Mouse (Mus musculus) megakaryocyte progenitor cell, adult 5-6 weeks (primary cell): ENCODE results near the gene Irf2bp2. TPM values are rescaled to one million over a fixed set of nuclear protein-coding genes. Genes with fewer than 3 reads are reported as not detected.
A peak's percentile ranks its signal among the peaks of the same experiment; 100 is the strongest.

ENCODE experiments used
- ATAC-seq: replicated peaks from 2 replicates; pipeline ENCODE4 v1.8.0; 2016; ENCODE audit warnings: mild to moderate bottlenecking, moderate TSS enrichment, inconsistent platforms; ENCODE audit not compliant: poor library complexity
- total RNA-seq, 2 experiments: library from RNA; stranded (forward) in 1 of 2; stranded (reverse) in 1 of 2; fragments of 157-497, 149-512 nt in 1 of 2; fragments of 200-1000 nt in 1 of 2; gene quantifications; 2 replicates each; pipeline versions ENCODE4 v1.2.3 to v1.2.4; 2015 to 2017

Gene Irf2bp2
- total RNA-seq, 2 experiments from 2014 or later, result 95.7 to 109 TPM

DNA sequence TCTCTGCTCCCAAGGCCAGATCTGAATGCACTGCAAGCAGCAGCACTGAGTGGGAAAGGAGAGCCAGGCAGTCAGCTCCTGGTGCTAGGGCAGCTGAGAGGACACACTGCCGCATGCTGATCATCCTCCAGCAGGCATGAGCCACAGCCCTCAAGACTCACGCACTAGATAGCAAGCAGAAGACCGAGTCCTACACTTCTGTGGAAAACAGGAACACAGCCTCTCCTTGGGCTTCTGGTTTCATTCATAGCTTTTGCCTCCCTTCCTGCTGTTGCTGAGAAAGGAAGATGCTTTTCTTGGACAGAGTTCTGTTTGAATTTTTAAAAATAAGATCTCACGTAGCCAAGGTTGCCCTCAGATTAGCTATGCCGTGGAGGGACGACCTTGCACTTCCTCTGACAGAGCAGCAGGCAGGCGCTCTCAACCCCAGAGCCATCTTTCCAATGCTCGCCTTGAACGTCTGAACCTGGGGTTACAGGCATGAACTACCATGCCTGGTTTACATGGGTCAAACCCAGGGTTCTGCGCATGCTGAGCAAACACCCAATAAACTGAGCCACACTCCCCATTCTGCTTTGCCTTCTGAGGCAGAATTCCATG is 51.6 kb downstream of the Irf2bp2 start:
- ATAC-seq, result peak; percentile 42; the same call in 1 of the 2 replicates

DNA sequence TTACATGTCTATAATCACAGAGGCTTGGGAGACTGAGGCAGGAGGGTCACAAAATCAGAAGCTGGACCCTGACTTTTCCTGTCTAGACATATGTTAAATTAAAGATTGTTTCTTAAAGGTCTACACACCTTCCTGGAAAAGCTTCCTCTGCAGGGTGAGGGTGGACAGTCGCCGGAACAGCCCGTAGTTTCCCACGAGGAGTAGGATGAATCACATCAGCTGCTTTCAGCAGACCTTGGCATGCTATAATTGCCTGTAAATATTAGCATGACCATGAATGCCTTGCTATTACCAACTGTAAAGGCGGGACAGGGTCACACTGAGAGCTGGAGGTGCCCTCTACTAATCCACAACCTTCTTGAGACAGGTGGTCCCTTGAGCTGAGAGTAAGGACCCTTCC is 53.5 kb downstream of the Irf2bp2 start:
- ATAC-seq, result no peak

- ATAC-seq, result no peak
Measured at GRCm38 (mm10) chr8:126539355-126540093, 54.3 kb downstream of the Irf2bp2 start.

DNA sequence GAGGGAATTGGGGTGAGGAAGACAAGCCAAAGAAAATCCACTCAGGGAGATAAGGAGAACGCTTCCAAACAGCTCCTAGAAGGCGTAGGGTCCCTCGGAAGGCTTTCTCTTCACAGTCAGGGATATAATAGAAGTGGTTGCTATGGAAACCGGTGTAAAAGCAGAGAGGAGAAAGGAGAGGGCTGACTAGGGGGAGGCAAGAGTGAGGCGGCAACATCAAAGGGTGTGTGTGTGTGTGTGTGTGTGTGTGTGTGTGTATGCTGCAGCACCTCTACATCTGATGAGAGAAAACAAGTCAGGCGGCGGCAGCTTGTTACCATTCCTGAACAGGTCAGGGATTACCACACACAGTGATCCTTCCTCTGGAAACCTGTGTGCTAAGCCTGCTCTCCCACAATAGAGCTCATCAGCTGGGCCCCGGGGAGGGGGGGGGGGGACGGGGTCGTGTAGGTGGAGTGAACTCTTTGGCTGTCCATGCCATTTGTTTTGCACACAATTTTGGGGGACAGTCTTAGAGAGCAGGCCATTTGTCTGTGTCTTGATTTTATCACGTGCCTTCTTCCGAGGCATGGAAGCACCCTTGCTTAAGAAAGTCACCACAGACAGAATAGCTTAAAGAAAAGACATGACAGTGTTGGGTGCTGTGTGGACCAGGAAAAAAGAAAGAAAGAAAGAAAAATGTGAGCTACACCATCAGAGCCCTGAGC is 55.0 kb downstream of the Irf2bp2 start:
- no peak for ATAC-seq

Other genes with a start within 250 kb of the Irf2bp2 start
- gene Coa6, start 171.5 kb downstream of the Irf2bp2 start, total RNA-seq (2015), result 34.9 and 36.3 TPM in 2 replicates
- gene Coa6, start 171.5 kb downstream of the Irf2bp2 start, total RNA-seq (2017), result 27.6 and 28.5 TPM in 2 replicates
- gene Tarbp1, start 118.9 kb downstream of the Irf2bp2 start, total RNA-seq (2015), result 10.3 and 12.5 TPM in 2 replicates
- gene Tarbp1, start 118.9 kb downstream of the Irf2bp2 start, total RNA-seq (2017), result 6.4 and 11.4 TPM in 2 replicates